ENCODE assay signal across 19 mouse cellular contexts in genomic region chr13:102864079-102864478, GRCm38 (mm10).
"Had no signal": no experiment of that assay in that cellular context is flagged by ENCODE, and none has a peak within 500 bp of the region (broad histone marks: within the 10 kb centered on the region; RNA-seq: fewer than 3 reads in every experiment).

No protein-coding gene starts in this region.

- H3K9ac ChIP-seq: liver, embryonic 15.5 days; midbrain, embryonic 13.5 days; neural tube, embryonic 13.5 days had no signal

- H3K36me3 ChIP-seq: liver, embryonic 15.5 days; neural tube, embryonic 13.5 days had no signal

- H3K27ac ChIP-seq: left cerebral cortex, adult 2 months; liver, embryonic 15.5 days; midbrain, embryonic 10.5 days; midbrain, embryonic 13.5 days; neural tube, embryonic 13.5 days had no signal

- ATAC-seq: lung, postnatal 0 days; midbrain, embryonic 13.5 days; midbrain, embryonic 16.5 days had no signal

- H3K4me2 ChIP-seq: liver, embryonic 11.5 days; liver, embryonic 15.5 days; midbrain, embryonic 13.5 days; neural tube, embryonic 13.5 days had no signal

- H3K4me3 ChIP-seq: layer of hippocampus, adult 2 months; left cerebral cortex, adult 2 months; liver, embryonic 15.5 days; megakaryocyte, embryonic 14.5 days; midbrain, embryonic 10.5 days; midbrain, embryonic 13.5 days; myocyte; neural tube, embryonic 13.5 days had no signal

- H3K4me1 ChIP-seq: liver, embryonic 15.5 days; midbrain, embryonic 13.5 days had no signal

- H3K9me3 ChIP-seq: liver, embryonic 15.5 days had no signal

- DNase-seq: kidney, adult 18-20 months; kidney, adult 9 months; kidney, postnatal 25 days; layer of hippocampus, postnatal 36 days; lung, postnatal 36 days; retina, postnatal 1 day; thymus, adult 18-20 months; thymus, postnatal 36 days had no signal

- H3K27me3 ChIP-seq: liver, embryonic 15.5 days; megakaryocyte, embryonic 14.5 days; midbrain, embryonic 13.5 days; neural tube, embryonic 13.5 days had no signal
